Mouse (Mus musculus) liver, postnatal 0 days (tissue): ENCODE results near the gene Cinp.

Experiments used
- CTCF ChIP-seq: sonication (generic); IDR thresholded peaks from 2 replicates; pipeline ENCODE4 v1.5.1; 2016; ENCODE audit warnings: antibody characterized with exemption, low read depth
- EP300 ChIP-seq: IDR thresholded peaks from 2 replicates; pipeline ENCODE4 v1.6.1; 2016; ENCODE audit warnings: antibody characterized with exemption, low read depth, mild to moderate bottlenecking

- no peak for TF ChIP-seq CTCF
- no peak for TF ChIP-seq EP300
These were observed 27.7 kb downstream of the Cinp start for GRCm38 (mm10) chr12:110861256-110861655.
